Mouse (Mus musculus): ENCODE measurements around the gene Gm20388.

GRCm38 (mm10) chr8:120230081-120230480 lies 319.4 kb downstream of the Gm20388 start:
- no peak for TF ChIP-seq POLR2A (IDR thresholded peaks at IDR 0.05; ENCODE audit: borderline replicate concordance, extremely low read depth, insufficient read depth, insufficient read length, poor library complexity, severe bottlenecking)
- no peak for TF ChIP-seq CTCF (IDR thresholded peaks at IDR 0.05; ENCODE audit: borderline replicate concordance, extremely low read depth, insufficient read depth, insufficient read length)

All from brain, embryonic 14.5 days (tissue).